Mouse (Mus musculus) urinary bladder, adult 18-20 months (tissue): ENCODE results near the gene Hamp.
A peak's percentile ranks its signal among the peaks of the same experiment; 100 is the strongest.
"Not testable (repeated sequence)": the region's sequence is repeated elsewhere in the genome, so short reads cannot be mapped to it uniquely, and the experiment has no call there.

ENCODE experiments used
- DNase-seq, 2 experiments: peaks; one replicate each; pipeline ENCODE4 v3.0.0; 2022; ENCODE audit warnings: low spot score in 2 of 2, mixed read lengths in 2 of 2

Hamp gene

GRCm38 (mm10) chr7:30956357-30956751, 12.5 kb upstream of the Hamp start:
- no peak for DNase-seq

- peak; percentile 82 to 87 for DNase-seq
Observed at GRCm38 (mm10) chr7:30955584-30956356, 11.9 kb upstream of the Hamp start.

DNA sequence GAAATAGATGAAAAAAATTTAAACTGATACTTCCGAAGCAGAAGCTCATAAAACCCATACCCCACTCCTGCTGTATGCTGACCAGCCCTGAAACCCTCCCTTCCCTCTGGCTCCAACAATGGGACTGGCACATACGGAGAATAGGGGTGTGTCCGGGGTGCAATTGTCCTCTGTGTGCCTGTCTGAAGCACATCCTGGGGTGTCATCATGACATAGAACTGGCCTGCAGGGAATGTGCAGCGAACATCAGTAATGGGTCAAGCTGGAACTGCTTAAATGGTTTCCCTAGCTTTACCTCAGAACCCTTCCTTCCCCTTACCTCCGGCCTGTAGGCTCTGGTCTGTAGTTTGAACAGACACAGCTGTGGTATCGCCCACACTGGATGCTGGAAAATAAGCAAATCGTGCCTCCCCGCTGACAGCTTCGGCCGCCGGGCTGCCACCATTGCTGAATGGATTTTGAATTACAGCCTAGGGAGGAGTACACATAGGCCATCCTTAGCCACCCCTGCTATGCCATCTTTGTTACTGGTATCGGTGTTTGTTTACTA, 11.2 kb upstream of the Hamp start:
- no peak for DNase-seq

DNA sequence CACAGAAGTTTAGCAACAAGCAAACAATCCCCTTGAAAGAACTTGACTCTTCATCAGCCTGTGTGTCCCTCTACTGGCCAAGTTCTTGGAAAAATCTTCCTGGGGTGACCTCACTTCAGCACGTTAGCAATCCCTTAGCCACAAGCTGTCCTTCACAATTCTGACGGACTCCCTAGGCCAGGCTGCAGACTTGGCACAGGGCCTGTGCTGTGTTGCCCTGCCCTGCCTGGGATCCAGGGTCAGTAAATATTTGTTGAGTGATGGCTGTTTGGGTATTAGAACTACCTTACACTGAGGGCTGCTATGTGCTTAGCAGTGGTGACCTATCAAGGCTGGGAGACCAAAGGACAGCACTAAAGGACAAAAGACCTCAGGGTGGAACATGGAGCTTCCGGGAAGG, 10.2 kb upstream of the Hamp start:
- no peak for DNase-seq

DNA sequence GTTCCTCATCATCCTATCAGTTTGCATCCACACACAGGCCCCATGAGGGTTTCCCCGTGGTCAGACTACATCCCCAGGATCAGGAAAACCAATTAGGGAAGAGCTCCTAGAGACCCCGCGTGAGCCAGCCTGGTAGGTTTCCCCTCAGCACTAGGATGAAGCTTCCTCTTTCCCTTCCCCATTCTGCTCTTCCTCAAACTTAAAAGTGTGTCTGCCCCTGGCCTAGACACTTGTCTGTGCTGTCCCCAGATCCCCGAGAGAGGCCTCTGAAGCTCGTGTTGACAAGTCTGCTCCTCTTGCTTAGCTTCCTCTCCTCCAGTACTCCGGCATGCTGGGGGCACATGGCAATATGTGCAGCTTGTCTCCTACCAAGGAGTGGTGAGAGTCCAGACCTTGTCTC, 9.6 kb upstream of the Hamp start:
- DNase-seq: no peak

- DNase-seq: no peak
Observed at GRCm38 (mm10) chr7:30952441-30953265, 8.8 kb upstream of the Hamp start.

GRCm38 (mm10) chr7:30949902-30950301, 6.1 kb upstream of the Hamp start:
- DNase-seq: not testable (repeated sequence)

GRCm38 (mm10) chr7:30945876-30946275, 2.0 kb upstream of the Hamp start:
- DNase-seq: no peak

DNA sequence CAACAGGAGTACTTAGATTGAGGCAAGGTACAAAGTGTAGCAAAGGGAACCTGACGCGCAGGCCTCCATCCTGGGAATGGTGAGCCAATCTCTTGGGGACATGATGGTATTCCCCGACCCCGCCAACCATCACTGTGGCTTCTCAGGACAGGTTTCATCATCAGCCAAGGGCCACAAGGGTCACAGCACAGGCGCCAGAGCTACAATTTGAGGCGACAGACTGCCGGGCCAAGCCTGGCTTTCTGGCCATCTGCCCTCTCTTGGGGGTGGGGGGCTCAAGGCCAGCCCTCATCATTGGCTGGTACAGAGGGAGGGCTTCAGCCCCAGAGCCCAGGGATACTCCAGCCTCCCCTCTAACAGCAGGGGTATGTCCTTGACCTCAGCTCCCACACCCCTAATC, 1.6 kb upstream of the Hamp start:
- not testable (repeated sequence) for DNase-seq

DNA sequence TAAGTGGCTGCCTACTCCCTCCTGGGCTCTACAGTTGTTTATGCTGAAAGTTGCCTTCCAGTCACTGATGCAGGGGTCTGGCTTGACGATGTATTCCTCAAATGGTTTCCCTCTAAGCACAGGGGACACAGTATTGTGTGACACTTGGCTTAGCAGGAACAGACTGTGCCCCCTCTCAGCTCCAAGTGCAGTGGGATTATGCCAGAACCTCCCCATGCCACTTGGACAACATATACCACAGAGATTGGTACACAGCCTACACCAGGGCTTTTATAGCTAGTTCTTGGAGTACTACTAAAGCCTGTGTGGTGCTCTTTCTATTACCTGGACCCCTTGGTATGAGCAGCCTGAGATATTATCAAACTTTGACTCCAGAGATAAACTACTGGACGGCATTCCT, 874 bp upstream of the Hamp start:
- not testable (repeated sequence) for DNase-seq

DNA sequence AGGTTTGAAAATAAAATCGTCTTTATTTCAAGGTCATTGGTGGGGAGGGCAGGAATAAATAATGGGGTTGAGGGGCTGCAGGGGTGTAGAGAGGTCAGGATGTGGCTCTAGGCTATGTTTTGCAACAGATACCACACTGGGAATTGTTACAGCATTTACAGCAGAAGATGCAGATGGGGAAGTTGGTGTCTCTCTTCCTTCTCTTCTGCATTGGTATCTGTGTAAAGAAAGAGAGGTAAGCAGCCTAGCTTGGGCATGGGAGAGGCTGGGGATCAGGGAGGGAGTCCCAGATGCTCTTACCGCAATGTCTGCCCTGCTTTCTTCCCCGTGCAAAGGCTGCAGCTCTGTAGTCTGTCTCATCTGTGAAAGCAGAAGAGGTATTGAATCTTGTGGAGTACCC, 1.5 kb downstream of the Hamp start:
- DNase-seq: not testable (repeated sequence)

DNA sequence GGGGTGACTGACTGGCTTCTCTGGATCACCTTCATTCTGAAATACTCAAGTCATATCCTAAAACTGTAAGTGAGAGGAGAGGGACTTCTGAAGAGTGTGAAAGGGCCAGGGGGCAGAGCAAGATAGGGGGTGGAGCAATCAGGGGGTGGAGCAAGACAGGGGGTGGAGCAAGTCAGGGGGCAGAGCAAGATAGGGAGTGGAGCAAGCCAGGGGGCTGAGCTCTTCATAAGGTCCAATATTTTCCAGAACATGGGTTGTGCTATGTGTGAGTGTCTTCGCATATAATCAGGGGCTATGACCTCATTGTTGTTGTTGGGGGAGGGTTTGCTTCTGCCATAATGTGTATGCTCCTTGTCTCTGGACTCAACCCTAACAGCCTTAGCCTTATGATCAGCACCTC, 3.8 kb downstream of the Hamp start:
- not testable (repeated sequence) for DNase-seq

DNA sequence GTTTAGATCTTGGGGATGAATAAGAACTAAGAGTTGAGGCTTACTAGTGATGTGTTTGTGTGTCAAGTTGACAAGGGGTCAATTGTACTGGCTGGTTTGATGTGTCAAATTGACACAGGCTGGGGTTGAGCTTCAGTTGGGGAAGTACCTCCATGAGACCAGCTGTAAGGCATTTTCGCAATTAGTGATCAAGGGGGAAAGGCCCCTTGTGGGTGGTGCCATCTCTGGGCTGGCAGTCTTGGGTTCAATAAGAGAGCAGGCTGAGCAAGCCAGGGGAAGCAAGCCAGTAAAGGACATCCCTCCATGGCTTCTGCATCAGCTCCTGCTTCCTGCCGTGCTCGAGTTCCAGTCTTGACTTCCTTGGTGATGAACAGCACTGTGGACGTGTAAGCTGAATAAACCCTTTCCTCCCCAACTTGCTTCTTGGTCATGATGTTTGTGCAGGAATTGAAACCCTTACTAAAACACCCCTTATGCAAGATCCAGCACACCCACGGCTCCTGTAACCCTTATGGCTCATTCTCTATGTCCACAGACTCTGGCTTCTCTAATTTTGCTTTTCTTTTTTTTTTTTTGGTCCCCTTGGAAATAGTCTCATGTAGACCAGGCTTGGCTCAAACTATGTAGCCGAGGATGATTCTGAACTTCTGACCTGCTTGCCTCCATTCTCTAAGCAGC, 8.3 kb downstream of the Hamp start:
- not testable (repeated sequence) for DNase-seq

DNA sequence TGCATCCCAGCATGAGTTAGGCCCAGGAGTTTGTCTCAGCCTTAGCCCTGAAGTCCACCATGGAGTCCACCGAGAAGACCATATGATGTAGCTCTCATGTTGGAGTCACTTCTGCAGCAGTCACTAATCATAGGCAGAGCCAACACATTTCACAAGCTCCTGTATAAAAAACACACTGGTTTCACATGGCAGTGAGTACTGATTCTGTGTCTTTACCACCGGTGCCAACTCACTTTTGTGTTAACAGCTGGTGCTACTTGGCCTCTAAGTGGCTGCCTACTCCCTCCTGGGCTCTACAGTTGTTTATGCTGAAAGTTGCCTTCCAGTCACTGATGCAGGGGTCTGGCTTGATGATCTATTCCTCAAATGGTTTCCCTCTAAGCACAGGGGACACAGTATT, 19.3 kb downstream of the Hamp start, which contains the start of gene Hamp2:
Hamp2 (minus strand) TSS at position 101 of the 400 bp plus-strand sequence.
- not testable (repeated sequence) for DNase-seq

DNA sequence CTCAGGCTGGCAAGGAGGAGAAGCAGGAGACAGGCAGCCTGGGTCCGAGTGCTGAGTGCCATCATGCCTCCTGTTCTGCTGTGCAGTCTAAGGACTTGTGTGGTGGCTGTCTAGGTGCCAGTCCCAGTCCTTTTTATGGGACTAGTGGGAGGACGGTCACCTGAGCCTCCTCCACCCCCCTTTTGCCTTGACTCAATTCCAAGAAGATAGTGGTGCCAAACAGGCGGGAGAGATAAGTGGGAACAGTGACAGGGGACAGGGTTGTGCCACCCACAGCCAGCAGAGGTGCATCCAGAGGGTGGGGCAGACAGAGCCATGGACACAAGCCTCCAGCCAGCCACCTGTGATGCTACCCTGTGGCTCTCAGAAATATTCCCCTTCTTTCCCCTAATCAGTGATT, 19.8 kb downstream of the Hamp start:
- DNase-seq: no peak

DNA sequence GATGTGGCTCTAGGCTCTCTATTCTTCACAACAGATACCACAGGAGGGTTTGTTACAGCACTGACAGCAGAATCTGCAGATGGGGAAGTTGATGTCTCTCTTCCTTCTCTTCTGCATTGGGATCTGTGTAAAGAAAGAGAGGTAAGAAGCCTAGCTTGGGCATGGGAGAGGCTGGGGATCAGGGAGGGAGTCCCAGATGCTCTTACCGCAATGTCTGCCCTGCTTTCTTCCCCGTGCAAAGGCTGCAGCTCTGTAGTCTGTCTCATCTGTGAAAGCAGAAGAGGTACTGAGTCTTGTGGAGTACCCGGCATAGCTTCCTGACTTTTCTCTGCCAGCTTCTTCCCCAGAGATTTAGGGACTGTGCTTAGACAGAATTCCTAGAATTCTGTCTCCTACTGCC, 21.3 kb downstream of the Hamp start:
- DNase-seq: not testable (repeated sequence)

DNA sequence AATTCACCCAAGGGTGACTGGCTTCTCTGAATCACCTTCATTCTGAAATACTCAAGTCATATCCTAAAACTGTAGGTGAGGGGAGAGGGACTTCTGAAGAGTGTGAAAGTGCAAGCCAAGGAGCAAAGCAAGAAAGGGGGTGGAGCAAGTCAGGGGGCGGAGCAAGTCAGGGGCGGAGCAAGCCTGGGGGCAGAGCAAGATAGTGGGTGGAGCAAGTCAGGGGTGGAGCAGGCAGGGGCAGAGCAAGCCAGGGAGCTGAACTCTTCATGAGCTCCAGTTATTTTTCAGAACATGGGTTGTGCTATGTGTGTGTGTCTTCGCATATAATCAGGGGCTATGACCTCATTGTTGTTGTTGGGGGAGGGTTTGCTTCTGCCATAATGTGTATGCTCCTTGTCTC, 23.6 kb downstream of the Hamp start:
- no peak for DNase-seq

DNA sequence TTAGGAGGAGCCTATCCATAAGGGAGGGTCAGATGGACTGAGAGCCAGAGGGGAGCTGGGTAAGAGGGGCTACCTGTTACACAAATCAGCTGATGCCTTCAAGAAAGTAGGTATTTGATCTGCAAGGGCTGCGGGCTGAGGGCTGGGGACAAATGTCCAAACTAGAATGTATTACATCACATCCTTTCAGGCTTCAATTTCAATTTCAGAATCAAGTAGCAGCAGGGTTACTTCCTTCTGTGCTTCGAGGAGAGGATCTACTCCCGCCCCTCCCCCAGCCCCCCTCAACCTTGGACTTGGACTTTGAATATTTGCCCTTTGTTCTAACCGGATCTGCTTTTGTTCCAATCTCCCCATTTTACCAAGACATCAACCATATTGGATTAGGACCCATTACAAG, 26.6 kb downstream of the Hamp start:
- no peak for DNase-seq

DNA sequence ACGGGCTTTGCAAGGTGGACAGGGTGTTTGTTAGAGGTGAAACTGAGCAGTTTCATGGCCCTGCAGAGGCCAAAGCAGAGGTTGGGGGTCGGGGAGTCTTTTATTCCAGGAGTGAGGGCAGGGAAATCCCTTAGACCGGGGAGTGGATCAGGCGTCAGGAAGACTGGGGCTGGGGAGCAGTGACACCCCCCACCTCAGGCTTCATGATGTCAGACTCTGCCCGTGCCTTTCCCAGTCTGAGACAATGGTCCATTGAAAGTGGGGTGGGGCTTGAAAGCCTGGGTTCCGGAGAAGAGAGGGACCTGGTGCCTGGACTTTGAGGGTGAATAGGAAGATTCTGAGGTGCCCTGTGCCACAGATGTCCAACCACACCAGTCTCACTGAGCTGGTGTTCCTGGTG, 27.1 kb downstream of the Hamp start:
- DNase-seq: no peak

GRCm38 (mm10) chr7:30914732-30915131, 29.1 kb downstream of the Hamp start, which contains the start of gene Mag:
Gene Mag (minus strand): TSS chr7:30914873.
- no peak for DNase-seq

DNA sequence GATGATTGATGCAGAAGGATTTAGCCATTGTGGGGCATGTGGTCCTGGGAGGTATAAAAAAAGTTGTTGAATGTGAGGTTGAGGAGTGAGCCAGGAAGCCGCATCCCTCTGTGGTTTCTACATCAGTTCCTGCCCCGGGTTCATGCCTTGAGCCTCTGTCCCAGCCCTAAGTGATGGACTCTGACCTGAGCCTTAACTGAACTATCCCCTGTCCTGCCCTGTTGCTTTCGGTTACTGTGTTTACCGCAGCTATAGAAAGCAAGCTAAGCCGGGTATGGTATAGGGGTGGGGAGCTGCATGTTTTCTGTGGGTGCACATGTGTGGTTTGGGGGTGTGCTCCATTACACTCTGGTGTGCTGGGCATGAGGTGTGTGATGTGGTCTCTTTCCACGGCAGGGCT, 34.1 kb downstream of the Hamp start:
- DNase-seq: no peak

- no peak for DNase-seq
Observed at GRCm38 (mm10) chr7:30908992-30909431, 34.8 kb downstream of the Hamp start.
